Mouse (Mus musculus): Measurements from ENCODE around the gene Fam122a. TPM values are rescaled to one million over a fixed set of nuclear protein-coding genes. Genes with fewer than 3 reads are reported as not detected.

Gene Fam122a
- 47.4 and 58.6 TPM in 2 replicates for polyA plus RNA-seq (2014; fragmentation: Nextera tagmentation; extraction: Ambion mirVana)

GRCm38 (mm10) chr19:24476929-24477882 is at the start of gene Fam122a:
Gene Fam122a (minus strand): TSS chr19:24477356.
- H3K36me3 ChIP-seq (ENCODE audit: control insufficient read depth, insufficient read depth, low read length): no peaks in the 10 kb centered on the region; the same call in 1 of the 2 replicates
- ATAC-seq (replicated peaks; ENCODE audit: low FRiP score): peak; percentile 96
- under 1% methylated on average over 92 of the region's 92 CpGs for WGBS

GRCm38 (mm10) chr19:24523476-24524313 is 46.5 kb upstream of the Fam122a start:
- 80% methylated on average over 15 of the region's 15 CpGs for WGBS
- ATAC-seq (replicated peaks; ENCODE audit: low FRiP score) (no peak), DNase-seq (ENCODE audit: low spot score) (no peak)
- Histone ChIP-seq H3K27me3 (ENCODE audit: control insufficient read depth, insufficient read depth, low read length) (no peaks in the 10 kb centered on the region), H3K9ac (ENCODE audit: low read length) (no peak overlapping the region), H3K27ac (ENCODE audit: low read depth, low read length) (no peak overlapping the region), H3K4me1 (replicated peaks; ENCODE audit: control insufficient read depth, insufficient read depth, low read length) (no peaks in the 10 kb centered on the region), H3K36me3 (ENCODE audit: control insufficient read depth, insufficient read depth, low read length) (no peaks in the 10 kb centered on the region), H3K4me3 (ENCODE audit: low read depth, low read length) (no peak overlapping the region), H3K9me3 (ENCODE audit: control insufficient read depth, low read length) (no peaks in the 10 kb centered on the region), H3K4me2 (ENCODE audit: low read depth, low read length, severe bottlenecking) (no peak overlapping the region)

More at GRCm38 (mm10) chr19:24476929-24477882, at the start of gene Fam122a:
- Histone ChIP-seq H3K4me1 (replicated peaks; ENCODE audit: control insufficient read depth, insufficient read depth, low read length) (peaks cover 2% of the 10 kb centered on the region; the same call in 1 of the 2 replicates), H3K4me3 (ENCODE audit: low read depth, low read length) (peak within 1 kb of the TSS; percentile 79), H3K4me2 (ENCODE audit: low read depth, low read length, severe bottlenecking) (peak within 1 kb of the TSS; percentile 92), H3K27me3 (ENCODE audit: control insufficient read depth, insufficient read depth, low read length) (no peaks in the 10 kb centered on the region), H3K27ac (ENCODE audit: low read depth, low read length) (peak within 1 kb of the TSS; percentile 85), H3K9ac (ENCODE audit: low read length) (peak within 1 kb of the TSS; percentile 92), H3K9me3 (ENCODE audit: control insufficient read depth, low read length) (no peaks in the 10 kb centered on the region)
- peak; percentile 95 for DNase-seq (ENCODE audit: low spot score)

GRCm38 (mm10) chr19:24521997-24522396 is 44.8 kb upstream of the Fam122a start:
- H3K4me2 ChIP-seq (ENCODE audit: low read depth, low read length, severe bottlenecking): no peak overlapping the region
- no peaks in the 10 kb centered on the region for H3K27me3 ChIP-seq (ENCODE audit: control insufficient read depth, insufficient read depth, low read length)
- no peaks in the 10 kb centered on the region for H3K9me3 ChIP-seq (ENCODE audit: control insufficient read depth, low read length)
- no peak overlapping the region for H3K27ac ChIP-seq (ENCODE audit: low read depth, low read length)
- whole genome bisulfite sequencing: 91% methylated on average over 7 of the region's 7 CpGs
- no peak overlapping the region for H3K4me3 ChIP-seq (ENCODE audit: low read depth, low read length)
- no peaks in the 10 kb centered on the region for H3K36me3 ChIP-seq (ENCODE audit: control insufficient read depth, insufficient read depth, low read length)
- H3K4me1 ChIP-seq (replicated peaks; ENCODE audit: control insufficient read depth, insufficient read depth, low read length): no peaks in the 10 kb centered on the region
- no peak for ATAC-seq (replicated peaks; ENCODE audit: low FRiP score)
- DNase-seq (ENCODE audit: low spot score): no peak
- no peak overlapping the region for H3K9ac ChIP-seq (ENCODE audit: low read length)

GRCm38 (mm10) chr19:24521146-24521545 is 44.0 kb upstream of the Fam122a start:
- no peak overlapping the region for H3K4me2 ChIP-seq (ENCODE audit: low read depth, low read length, severe bottlenecking)
- H3K36me3 ChIP-seq (ENCODE audit: control insufficient read depth, insufficient read depth, low read length): no peaks in the 10 kb centered on the region
- WGBS: 88% methylated on average over 9 of the region's 9 CpGs
- no peaks in the 10 kb centered on the region for H3K9me3 ChIP-seq (ENCODE audit: control insufficient read depth, low read length)
- H3K27ac ChIP-seq (ENCODE audit: low read depth, low read length): no peak overlapping the region
- no peaks in the 10 kb centered on the region for H3K4me1 ChIP-seq (replicated peaks; ENCODE audit: control insufficient read depth, insufficient read depth, low read length)
- ATAC-seq (replicated peaks; ENCODE audit: low FRiP score) (no peak), DNase-seq (ENCODE audit: low spot score) (no peak)
- no peak overlapping the region for H3K4me3 ChIP-seq (ENCODE audit: low read depth, low read length)
- H3K27me3 ChIP-seq (ENCODE audit: control insufficient read depth, insufficient read depth, low read length): no peaks in the 10 kb centered on the region
- no peak overlapping the region for H3K9ac ChIP-seq (ENCODE audit: low read length)

GRCm38 (mm10) chr19:24519732-24520409 is 42.7 kb upstream of the Fam122a start:
- H3K27me3 ChIP-seq (ENCODE audit: control insufficient read depth, insufficient read depth, low read length): no peaks in the 10 kb centered on the region
- H3K4me2 ChIP-seq (ENCODE audit: low read depth, low read length, severe bottlenecking): no peak overlapping the region
- H3K4me1 ChIP-seq (replicated peaks; ENCODE audit: control insufficient read depth, insufficient read depth, low read length): no peaks in the 10 kb centered on the region
- no peaks in the 10 kb centered on the region for H3K36me3 ChIP-seq (ENCODE audit: control insufficient read depth, insufficient read depth, low read length)
- ATAC-seq (replicated peaks; ENCODE audit: low FRiP score) (no peak), DNase-seq (ENCODE audit: low spot score) (no peak)
- no peaks in the 10 kb centered on the region for H3K9me3 ChIP-seq (ENCODE audit: control insufficient read depth, low read length)
- WGBS: 91% methylated on average over 6 of the region's 6 CpGs
- H3K9ac ChIP-seq (ENCODE audit: low read length): no peak overlapping the region
- H3K4me3 ChIP-seq (ENCODE audit: low read depth, low read length): no peak overlapping the region
- no peak overlapping the region for H3K27ac ChIP-seq (ENCODE audit: low read depth, low read length)

- DNase-seq (ENCODE audit: low spot score) (no peak), ATAC-seq (replicated peaks; ENCODE audit: low FRiP score) (no peak)
Observed at GRCm38 (mm10) chr19:24518384-24518783, 41.2 kb upstream of the Fam122a start.

GRCm38 (mm10) chr19:24517057-24517456 is 39.9 kb upstream of the Fam122a start:
- Histone ChIP-seq H3K9ac (ENCODE audit: low read length) (no peak overlapping the region), H3K27ac (ENCODE audit: low read depth, low read length) (no peak overlapping the region), H3K4me2 (ENCODE audit: low read depth, low read length, severe bottlenecking) (no peak overlapping the region), H3K4me3 (ENCODE audit: low read depth, low read length) (no peak overlapping the region), H3K27me3 (ENCODE audit: control insufficient read depth, insufficient read depth, low read length) (no peaks in the 10 kb centered on the region), H3K9me3 (ENCODE audit: control insufficient read depth, low read length) (no peaks in the 10 kb centered on the region), H3K36me3 (ENCODE audit: control insufficient read depth, insufficient read depth, low read length) (no peaks in the 10 kb centered on the region), H3K4me1 (replicated peaks; ENCODE audit: control insufficient read depth, insufficient read depth, low read length) (no peaks in the 10 kb centered on the region)
- ATAC-seq (replicated peaks; ENCODE audit: low FRiP score) (no peak), DNase-seq (ENCODE audit: low spot score) (no peak)
- 89% methylated on average over 7 of the region's 7 CpGs for WGBS

More at GRCm38 (mm10) chr19:24518384-24518783, 41.2 kb upstream of the Fam122a start:
- Histone ChIP-seq H3K4me2 (ENCODE audit: low read depth, low read length, severe bottlenecking) (no peak overlapping the region), H3K4me3 (ENCODE audit: low read depth, low read length) (no peak overlapping the region), H3K27me3 (ENCODE audit: control insufficient read depth, insufficient read depth, low read length) (no peaks in the 10 kb centered on the region), H3K9me3 (ENCODE audit: control insufficient read depth, low read length) (no peaks in the 10 kb centered on the region), H3K27ac (ENCODE audit: low read depth, low read length) (no peak overlapping the region), H3K9ac (ENCODE audit: low read length) (no peak overlapping the region), H3K4me1 (replicated peaks; ENCODE audit: control insufficient read depth, insufficient read depth, low read length) (no peaks in the 10 kb centered on the region), H3K36me3 (ENCODE audit: control insufficient read depth, insufficient read depth, low read length) (no peaks in the 10 kb centered on the region)

- H3K4me1 ChIP-seq (replicated peaks; ENCODE audit: control insufficient read depth, insufficient read depth, low read length): no peaks in the 10 kb centered on the region
- ATAC-seq (replicated peaks; ENCODE audit: low FRiP score): no peak
- no peaks in the 10 kb centered on the region for H3K36me3 ChIP-seq (ENCODE audit: control insufficient read depth, insufficient read depth, low read length)
- no peak overlapping the region for H3K4me2 ChIP-seq (ENCODE audit: low read depth, low read length, severe bottlenecking)
- no peak overlapping the region for H3K27ac ChIP-seq (ENCODE audit: low read depth, low read length)
- H3K9ac ChIP-seq (ENCODE audit: low read length): no peak overlapping the region
- no peak overlapping the region for H3K4me3 ChIP-seq (ENCODE audit: low read depth, low read length)
- no peak for DNase-seq (ENCODE audit: low spot score)
- 93% methylated on average over 3 of the region's 3 CpGs for WGBS
- no peaks in the 10 kb centered on the region for H3K27me3 ChIP-seq (ENCODE audit: control insufficient read depth, insufficient read depth, low read length)
- H3K9me3 ChIP-seq (ENCODE audit: control insufficient read depth, low read length): no peaks in the 10 kb centered on the region
Observed at GRCm38 (mm10) chr19:24515941-24516340, 38.8 kb upstream of the Fam122a start.
